Mouse (Mus musculus): ENCODE data around the gene Ralgps2. TPM values are rescaled to one million over a fixed set of nuclear protein-coding genes. Genes with fewer than 3 reads are reported as not detected.

Ralgps2 gene
- total RNA-seq, 4 experiments from 2014 or later, result 23.3 to 31.0 (median 29.4) TPM

- DNase-seq, result no peak
Observed at GRCm38 (mm10) chr1:156813485-156813884, 125.9 kb downstream of the Ralgps2 start.

GRCm38 (mm10) chr1:156812716-156813115 is 126.7 kb downstream of the Ralgps2 start:
- no peak for DNase-seq

GRCm38 (mm10) chr1:156811928-156812327 is 127.5 kb downstream of the Ralgps2 start:
- DNase-seq, result no peak

GRCm38 (mm10) chr1:156808332-156808731 is 131.1 kb downstream of the Ralgps2 start:
- DNase-seq, result no peak

- no peak for DNase-seq
Observed at GRCm38 (mm10) chr1:156801276-156801675, 138.2 kb downstream of the Ralgps2 start.

- DNase-seq, result no peak
Observed at GRCm38 (mm10) chr1:156796251-156796650, 143.2 kb downstream of the Ralgps2 start.

- DNase-seq, result no peak
Observed at GRCm38 (mm10) chr1:156789844-156790490, 149.5 kb downstream of the Ralgps2 start.

GRCm38 (mm10) chr1:156787164-156787863 is 152.1 kb downstream of the Ralgps2 start:
- no peak for DNase-seq

GRCm38 (mm10) chr1:156786074-156786473 is 153.4 kb downstream of the Ralgps2 start:
- DNase-seq, result no peak

GRCm38 (mm10) chr1:156784974-156785373 is 154.5 kb downstream of the Ralgps2 start:
- DNase-seq, result no peak

GRCm38 (mm10) chr1:156784116-156784515 is 155.3 kb downstream of the Ralgps2 start:
- no peak for DNase-seq

GRCm38 (mm10) chr1:156781971-156782850 is 157.2 kb downstream of the Ralgps2 start:
- DNase-seq, result no peak

- peak; percentile 7 for DNase-seq
Observed at GRCm38 (mm10) chr1:156781076-156781741, 158.2 kb downstream of the Ralgps2 start.

GRCm38 (mm10) chr1:156780234-156781005 is 159.0 kb downstream of the Ralgps2 start:
- DNase-seq, result no peak

GRCm38 (mm10) chr1:156779595-156779994 is 159.8 kb downstream of the Ralgps2 start:
- DNase-seq, result no peak

GRCm38 (mm10) chr1:156778977-156779376 is 160.4 kb downstream of the Ralgps2 start:
- DNase-seq, result no peak

- no peak for DNase-seq
Observed at GRCm38 (mm10) chr1:156777896-156778295, 161.5 kb downstream of the Ralgps2 start.

- DNase-seq, result no peak
Observed at GRCm38 (mm10) chr1:156775983-156776382, 163.4 kb downstream of the Ralgps2 start.

GRCm38 (mm10) chr1:156775190-156775589 is 164.2 kb downstream of the Ralgps2 start:
- no peak for DNase-seq

GRCm38 (mm10) chr1:156770845-156771244 is 168.6 kb downstream of the Ralgps2 start:
- DNase-seq, result no peak

GRCm38 (mm10) chr1:156769621-156770297 is 169.7 kb downstream of the Ralgps2 start:
- no peak for DNase-seq
